Mouse (Mus musculus) right cerebral cortex, postnatal 10 days (tissue): ENCODE results near the gene BC017158.

ENCODE experiments used
- DNase-seq, 2 experiments: peaks; one replicate each; pipeline ENCODE4 v3.0.0; 2021; ENCODE audit warnings: low spot score in 2 of 2

The BC017158 gene

DNA sequence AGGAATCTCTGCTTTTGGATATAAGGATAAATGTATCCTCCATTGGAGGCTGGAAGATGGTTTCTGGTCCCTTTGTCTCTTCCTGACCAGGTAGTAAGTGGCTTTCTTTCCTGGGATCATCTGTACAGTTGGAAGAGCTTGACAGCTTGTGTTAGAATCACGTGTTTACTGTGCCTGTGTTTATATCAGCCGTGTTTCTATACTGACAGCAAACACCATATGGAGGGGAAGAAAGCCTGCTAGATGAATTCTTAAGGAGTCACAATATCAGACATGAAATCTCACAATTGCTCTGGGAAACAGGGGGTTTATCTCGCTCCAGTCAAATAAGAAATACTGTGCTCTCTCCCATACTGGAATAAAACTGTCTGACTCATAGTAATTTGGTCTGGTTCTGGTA is 11.2 kb upstream of the BC017158 start:
- DNase-seq = no peak

DNA sequence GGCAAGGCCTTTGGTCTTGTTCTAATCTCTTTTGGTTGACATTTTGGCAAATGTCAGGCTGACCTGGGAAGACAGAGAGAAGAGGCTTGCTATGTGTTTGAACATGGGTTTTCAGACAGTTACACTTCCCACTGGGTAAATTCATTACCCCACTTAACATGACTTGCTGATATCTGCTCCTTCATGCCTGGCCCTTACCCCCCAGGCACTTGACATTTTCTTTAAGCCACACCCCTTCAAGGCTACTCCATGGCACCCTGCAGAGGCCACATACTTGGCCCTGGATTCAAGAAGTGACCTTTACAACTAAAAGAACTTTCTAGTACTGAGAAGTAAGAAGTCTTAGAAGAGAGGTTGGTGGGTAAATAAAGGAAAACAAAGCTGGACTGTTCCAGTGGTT is 9.9 kb upstream of the BC017158 start:
- DNase-seq = no peak

GRCm38 (mm10) chr7:128304907-128305306 is 6.9 kb upstream of the BC017158 start:
- DNase-seq = peak; percentile 69 to 80

DNA sequence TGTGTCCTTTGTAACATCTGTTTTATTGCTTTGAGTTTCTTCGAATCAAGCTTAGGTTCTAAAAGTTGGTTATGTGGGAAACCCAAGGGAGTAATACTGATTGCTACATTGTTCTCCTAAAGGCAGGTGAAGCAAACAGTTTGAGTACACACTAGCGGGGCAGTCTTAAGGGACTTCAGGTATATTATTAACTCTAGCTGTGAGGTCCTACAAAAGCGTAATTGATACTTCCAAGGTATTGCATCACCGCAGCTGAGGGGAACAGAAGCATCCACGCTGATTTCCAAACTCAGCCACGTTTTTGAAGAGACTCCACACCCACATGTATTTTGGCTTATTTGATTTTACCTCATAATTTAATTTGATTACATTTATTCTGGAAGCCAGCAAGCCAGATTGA is 6.2 kb upstream of the BC017158 start:
- no peak for DNase-seq

DNA sequence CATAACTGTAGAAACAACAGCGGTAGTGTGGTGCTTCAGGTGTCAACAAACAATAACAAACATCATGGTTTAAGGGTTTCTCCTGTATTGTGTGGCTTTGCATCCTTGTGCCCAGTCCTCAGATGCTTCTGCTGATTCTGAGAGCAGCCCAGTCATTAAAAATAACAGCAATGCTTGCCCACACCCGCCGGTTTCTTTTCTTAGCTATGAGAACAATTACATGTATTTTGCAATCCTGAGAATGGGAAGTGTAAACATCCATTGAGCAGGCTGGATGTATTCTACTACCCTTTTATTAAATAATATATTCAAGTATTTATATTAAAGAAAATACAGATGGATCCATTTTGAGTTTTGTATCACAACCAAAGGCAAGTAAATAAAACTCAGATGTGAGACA is 4.2 kb upstream of the BC017158 start:
- DNase-seq = no peak

- no peak for DNase-seq
These were observed 3.0 kb upstream of the BC017158 start for GRCm38 (mm10) chr7:128300952-128301351.

- DNase-seq = peak; percentile 31 to 51
These were observed 742 bp upstream of the BC017158 start for GRCm38 (mm10) chr7:128298481-128299342.

- DNase-seq = no peak
These were observed 716 bp downstream of the BC017158 start for GRCm38 (mm10) chr7:128297291-128297616.

DNA sequence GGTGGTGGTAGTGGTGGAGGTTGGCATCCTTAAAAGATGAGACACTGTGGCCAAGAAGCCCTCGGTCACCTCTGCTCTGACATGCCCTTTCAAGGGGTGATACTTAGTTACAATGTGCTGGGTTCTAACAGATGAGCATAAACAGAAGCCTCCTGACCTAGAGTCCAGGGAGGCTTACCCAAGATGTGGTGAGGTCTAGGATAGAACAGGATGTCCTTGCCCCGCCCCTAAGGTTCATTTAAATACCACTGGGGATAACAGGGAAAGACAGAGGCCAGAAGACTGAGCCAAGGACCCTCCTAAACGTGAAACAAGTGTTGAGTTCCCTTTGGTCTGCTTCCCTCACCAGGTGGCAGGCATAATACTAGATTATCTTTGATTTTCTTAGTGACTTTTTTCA is 1.5 kb downstream of the BC017158 start:
- no peak for DNase-seq

DNA sequence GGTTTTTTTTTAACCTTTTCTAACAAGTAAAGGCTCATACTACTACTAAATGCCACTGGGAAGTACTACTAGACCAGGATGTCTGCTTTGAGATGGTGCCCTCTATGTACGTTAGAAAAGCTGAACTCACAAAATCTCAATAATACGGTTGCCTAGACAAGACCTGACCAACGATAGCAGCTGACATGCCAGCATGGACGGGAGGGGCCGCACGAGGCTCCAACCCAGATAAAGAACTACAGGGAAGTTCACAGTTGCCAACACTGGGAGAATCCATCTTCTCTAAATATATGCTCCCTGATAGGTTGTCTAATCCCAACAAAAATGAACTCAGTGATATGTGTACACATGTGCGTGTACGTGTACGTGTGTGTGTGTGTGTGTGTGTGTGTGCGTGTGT is 3.2 kb downstream of the BC017158 start:
- DNase-seq = no peak

DNA sequence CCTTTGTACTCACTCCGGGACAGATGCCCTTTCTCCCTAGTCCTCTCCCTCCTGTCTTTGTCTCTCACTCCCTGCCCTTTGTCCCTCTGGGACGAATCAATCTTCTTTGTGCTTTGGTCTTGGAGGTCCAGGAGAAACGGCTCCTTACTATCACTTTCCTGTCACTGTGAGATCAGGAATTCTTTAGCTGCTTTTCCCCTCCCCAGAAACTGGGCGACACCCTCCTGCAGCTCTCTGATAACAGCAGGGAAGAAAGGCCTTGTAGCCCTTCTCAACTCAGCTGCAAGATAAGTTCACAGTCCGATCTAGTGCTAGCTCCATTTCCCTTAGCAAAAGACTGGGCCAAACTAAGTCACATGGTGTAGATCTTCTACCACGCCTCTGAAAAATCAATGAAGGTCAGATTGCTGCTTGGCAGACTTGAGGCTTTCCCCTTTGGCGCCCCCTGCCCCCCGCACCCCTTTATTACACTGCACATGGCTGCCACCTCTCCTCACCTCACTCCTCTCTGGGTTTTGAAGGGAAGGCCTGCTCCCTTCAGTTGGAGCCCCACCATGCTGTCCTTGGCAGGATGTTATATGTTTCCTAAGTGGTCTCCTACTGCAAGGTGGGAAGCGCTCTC is 8.9 kb downstream of the BC017158 start:
- no peak for DNase-seq

GRCm38 (mm10) chr7:128285060-128285459 is 12.9 kb downstream of the BC017158 start:
- no peak for DNase-seq

DNA sequence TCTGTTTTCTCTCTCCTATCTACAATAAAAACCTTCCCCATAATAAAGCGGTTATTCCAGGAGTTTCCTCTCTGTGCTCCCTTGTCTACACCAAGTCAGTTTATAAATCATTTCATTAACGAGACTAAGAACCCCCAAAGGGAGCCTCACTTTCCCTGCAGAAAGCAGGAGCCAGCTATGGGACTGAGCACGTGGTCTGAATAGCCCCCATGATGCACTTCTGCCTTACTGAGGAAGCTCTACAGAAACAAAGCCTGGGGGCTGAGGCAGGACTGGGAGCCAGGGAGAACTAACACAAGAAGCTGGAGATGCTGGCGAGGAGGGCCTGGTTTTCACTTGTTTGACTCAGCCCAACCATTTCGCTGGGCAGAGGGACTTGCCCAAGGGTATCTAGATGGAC is 13.9 kb downstream of the BC017158 start:
- DNase-seq = no peak

DNA sequence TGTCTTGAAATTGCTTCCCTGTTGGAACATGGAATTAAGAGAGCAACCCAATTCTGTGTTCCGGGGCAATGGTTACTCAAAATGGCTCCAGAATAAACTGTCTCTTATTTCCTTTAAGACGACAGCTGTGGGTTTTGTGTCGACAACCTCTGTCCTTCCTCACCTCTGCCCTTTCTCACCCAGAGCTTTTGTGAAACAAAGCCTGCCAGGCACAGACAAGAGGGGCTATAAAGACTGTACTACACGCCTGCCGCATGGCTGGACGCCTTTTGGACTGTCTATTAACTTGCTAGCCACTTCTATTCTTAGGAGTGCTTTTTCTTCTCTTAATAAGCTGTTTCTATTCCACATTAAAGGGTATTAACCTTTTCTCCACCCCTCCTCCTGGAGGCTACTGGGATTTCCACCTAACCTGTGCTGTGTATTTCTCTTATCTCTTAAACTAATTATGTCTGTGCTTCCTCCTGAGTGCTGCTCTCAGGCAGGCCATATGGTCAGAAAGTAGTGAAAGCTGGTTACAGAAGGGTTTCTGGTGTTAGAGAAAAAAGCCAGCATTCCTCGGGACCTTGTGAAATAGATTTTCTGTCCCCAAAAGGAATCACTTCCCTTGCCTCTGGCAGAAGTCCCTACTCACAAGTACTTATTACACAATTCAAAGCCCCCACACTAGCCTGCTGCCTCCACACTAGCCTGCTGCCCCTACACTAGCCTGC is 15.3 kb downstream of the BC017158 start:
- no peak for DNase-seq

DNA sequence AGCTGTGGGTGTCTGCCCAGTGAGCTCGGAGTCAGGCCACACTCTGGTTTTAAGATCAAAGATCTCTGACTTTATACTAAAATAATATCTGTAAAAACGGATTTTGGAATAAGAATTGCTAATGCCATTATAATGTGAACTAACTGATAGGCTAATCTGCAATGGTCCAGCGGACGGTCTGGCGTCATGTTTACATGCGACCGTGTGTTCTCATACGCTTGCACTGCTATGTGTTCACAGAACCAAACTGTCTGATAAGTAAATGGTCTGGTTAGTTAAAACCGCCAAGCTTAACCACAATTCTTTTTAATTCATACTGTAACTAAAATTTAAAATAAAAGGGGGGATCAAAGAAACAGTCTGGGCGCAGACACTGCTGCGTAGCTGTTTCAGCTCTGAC is 16.2 kb downstream of the BC017158 start:
- no peak for DNase-seq

DNA sequence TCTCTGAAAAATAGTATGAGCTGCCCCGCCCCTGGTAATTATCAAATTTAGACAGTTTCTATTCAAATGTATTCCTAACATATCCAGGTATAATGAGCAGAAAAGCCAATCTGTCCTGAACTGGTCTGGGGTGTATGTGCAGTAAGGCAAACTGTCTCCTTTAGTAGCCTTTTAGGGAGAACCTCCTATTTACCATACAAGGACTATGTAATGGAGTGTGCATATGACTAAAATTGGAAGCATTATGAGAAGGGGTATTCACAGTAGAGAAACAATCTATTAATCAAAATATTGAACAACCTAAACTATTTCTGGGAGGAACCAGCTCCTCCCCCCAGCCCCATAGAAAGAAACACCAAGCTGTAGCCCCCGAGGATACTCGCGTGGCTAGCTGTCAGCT is 18.2 kb downstream of the BC017158 start:
- no peak for DNase-seq

GRCm38 (mm10) chr7:128276051-128276450 is 21.9 kb downstream of the BC017158 start:
- no peak for DNase-seq

- DNase-seq = no peak
These were observed 26.5 kb downstream of the BC017158 start for GRCm38 (mm10) chr7:128271496-128271895.

DNA sequence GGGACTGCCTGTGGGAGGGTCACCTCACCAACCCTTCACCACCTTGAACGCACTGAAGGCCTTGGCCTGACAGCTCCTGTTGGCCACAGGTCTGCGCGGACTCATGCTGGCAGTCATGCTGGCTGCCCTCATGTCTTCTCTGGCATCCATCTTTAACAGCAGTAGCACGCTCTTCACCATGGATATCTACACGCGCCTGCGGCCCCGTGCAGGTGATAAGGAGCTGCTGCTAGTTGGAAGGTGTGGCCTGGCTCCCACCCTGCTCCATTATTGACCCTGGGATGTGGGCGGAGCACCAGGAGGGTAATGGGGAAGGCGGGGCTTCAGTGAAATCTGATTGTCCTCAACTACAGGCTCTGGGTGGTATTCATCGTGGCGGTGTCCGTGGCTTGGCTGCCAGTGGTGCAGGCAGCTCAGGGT is 27.5 kb downstream of the BC017158 start:
- DNase-seq = no peak

DNA sequence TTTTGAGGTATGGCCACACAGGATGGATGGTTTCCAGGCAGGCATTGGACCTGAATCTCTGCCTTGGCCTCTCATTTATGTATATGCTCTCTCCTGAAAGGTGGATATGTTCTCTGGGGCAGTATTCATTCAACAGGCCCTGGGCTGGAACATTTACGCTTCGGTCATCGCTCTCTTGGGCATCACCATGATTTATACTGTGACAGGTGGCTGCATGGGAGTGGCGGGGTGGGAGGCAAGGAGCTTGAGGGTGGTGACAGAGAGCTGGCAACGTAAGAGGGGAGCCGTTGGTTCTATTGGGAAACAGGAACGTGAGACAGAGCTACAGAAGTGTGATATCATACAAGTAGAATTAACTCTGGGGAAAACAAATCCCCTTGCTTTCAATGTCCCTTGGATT is 30.2 kb downstream of the BC017158 start:
- DNase-seq = no peak

DNA sequence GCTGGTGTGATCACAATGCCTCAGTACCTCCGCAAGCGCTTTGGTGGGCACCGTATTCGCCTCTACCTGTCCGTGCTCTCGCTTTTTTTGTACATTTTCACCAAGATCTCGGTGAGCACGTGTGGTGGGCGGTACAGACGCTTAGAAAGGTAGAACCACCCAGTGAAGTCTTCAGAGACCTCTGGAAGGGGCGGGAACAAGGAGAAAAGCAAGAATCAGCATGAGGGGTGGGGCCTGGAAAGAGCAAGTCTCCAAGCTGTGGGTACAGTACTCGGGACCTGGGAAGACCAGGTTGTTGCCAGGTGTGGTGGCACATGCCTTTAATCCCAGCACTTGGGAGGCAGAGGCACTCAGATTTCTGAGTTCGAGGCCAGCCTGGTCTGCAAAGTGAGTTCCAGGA is 30.6 kb downstream of the BC017158 start:
- DNase-seq = no peak

DNA sequence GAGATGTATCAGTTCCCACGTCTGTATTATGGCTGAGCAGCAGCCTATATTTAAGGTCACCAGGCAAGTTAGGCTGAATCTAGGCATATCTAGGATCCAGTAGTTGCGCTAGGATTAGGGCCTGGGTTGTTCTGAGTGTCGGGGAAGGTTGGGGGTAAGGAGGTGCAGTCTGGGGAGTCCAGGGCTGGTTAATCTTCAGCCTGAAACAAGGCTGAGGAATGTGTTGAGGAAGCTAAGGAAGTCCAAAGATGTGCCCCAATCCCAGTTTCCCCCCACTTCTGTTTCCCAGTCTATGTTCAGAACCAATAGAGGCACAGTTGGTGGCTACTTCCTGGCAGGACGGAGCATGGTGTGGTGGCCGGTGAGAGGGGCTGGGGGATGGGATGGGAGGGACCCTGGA is 31.9 kb downstream of the BC017158 start:
- DNase-seq = no peak

- no peak for DNase-seq
These were observed 32.6 kb downstream of the BC017158 start, which contains the start of gene Slc5a2 for GRCm38 (mm10) chr7:128265411-128265810. Gene Slc5a2, plus strand, starts transcription at chr7:128265657.
